Mouse (Mus musculus) intestine, embryonic 14.5 days (tissue): ENCODE data around the gene Rab42. TPM values are rescaled to one million over a fixed set of nuclear protein-coding genes. Genes with fewer than 3 reads are reported as not detected.

ENCODE experiments used
- ATAC-seq: fragments of 200-750 bp; cut with Nextera tagmentation; replicated peaks from 2 replicates; pipeline ENCODE4 v1.8.0; 2017; ENCODE audit warnings: low read depth, moderate number of reproducible peaks, moderate TSS enrichment, moderate library complexity; ENCODE audit not compliant: low FRiP score, low TSS enrichment
- DNase-seq: peaks from one replicate; pipeline ENCODE4 v3.0.0-alpha.2; 2018; ENCODE audit warnings: low spot score
- H3K27ac ChIP-seq: fragments of 300-500 bp; sonication (generic); 2 replicates; pipeline ENCODE4 v1.5.1; 2014; ENCODE audit warnings: low read depth, mild to moderate bottlenecking, control low read depth
- H3K27me3 ChIP-seq: fragments of 300-500 bp; sonication (generic); replicated peaks from 2 replicates; pipeline ENCODE4 v1.6.1; 2014; ENCODE audit warnings: low read length, control low read depth; ENCODE audit not compliant: control insufficient read depth, insufficient read depth
- H3K36me3 ChIP-seq: fragments of 300-500 bp; sonication (generic); 2 replicates; pipeline ENCODE4 v1.6.1; 2014; ENCODE audit warnings: low read length, control low read depth; ENCODE audit not compliant: control insufficient read depth, insufficient read depth
- H3K4me1 ChIP-seq: fragments of 300-500 bp; sonication (generic); replicated peaks from 2 replicates; pipeline ENCODE4 v1.6.1; 2014; ENCODE audit warnings: low read length, control low read depth, mixed read lengths; ENCODE audit not compliant: control insufficient read depth, insufficient read depth
- H3K4me2 ChIP-seq: fragments of 300-500 bp; sonication (generic); 2 replicates; pipeline ENCODE4 v1.6.1; 2014; ENCODE audit warnings: low read length
- H3K4me3 ChIP-seq: fragments of 300-500 bp; sonication (generic); 2 replicates; pipeline ENCODE4 v1.5.1; 2014; ENCODE audit warnings: low read depth, low read length, control low read depth, mixed read lengths
- H3K9ac ChIP-seq: fragments of 300-500 bp; sonication (generic); 2 replicates; pipeline ENCODE4 v1.6.1; 2014; ENCODE audit warnings: mild to moderate bottlenecking, low read length
- H3K9me3 ChIP-seq: fragments of 300-500 bp; sonication (generic); 2 replicates; pipeline ENCODE4 v1.6.1; 2016; ENCODE audit warnings: low read length, control low read depth; ENCODE audit not compliant: control insufficient read depth
- WGBS: fragments of 180-500 bp; shearing (Covaris S2); extraction: QIAGEN DNeasy Blood & Tissue Kit; methylation state at CpG from one replicate; pipeline ENCODE4 v1.1.7; 2014; 5-methylcytosine and 5-hydroxymethylcytosine counted together
- polyA plus RNA-seq: library from polyadenylated mRNA; unstranded; fragments of >200 nt; fragmentation: Nextera tagmentation; extraction: Ambion mirVana; gene quantifications from 2 replicates; pipeline ENCODE4 v1.2.1, GENCODE M21; 2014

The Rab42 gene
- polyA plus RNA-seq, 1 experiment from 2014 or later = 1.6 TPM

- 54% methylated on average over 2 of the region's 2 CpGs for WGBS
- H3K9me3 ChIP-seq = no peaks in the 10 kb centered on the region
- H3K27ac ChIP-seq = no peak overlapping the region
- peak overlapping the region; percentile 82 for H3K9ac ChIP-seq
- peak overlapping the region; percentile 62 for H3K4me2 ChIP-seq
- no peak for ATAC-seq
- H3K4me1 ChIP-seq = peaks cover 9% of the 10 kb centered on the region; the same call in 1 of the 2 replicates
- no peaks in the 10 kb centered on the region for H3K27me3 ChIP-seq
- no peaks in the 10 kb centered on the region for H3K36me3 ChIP-seq
- H3K4me3 ChIP-seq = peak overlapping the region; percentile 73
- DNase-seq = no peak
These were observed 30.0 kb downstream of the Rab42 start for GRCm38 (mm10) chr4:132273166-132273565.

GRCm38 (mm10) chr4:132269740-132270560, 33.2 kb downstream of the Rab42 start:
- H3K9ac ChIP-seq = peak overlapping the region; percentile 58
- no peaks in the 10 kb centered on the region for H3K9me3 ChIP-seq
- peaks cover 4% of the 10 kb centered on the region; the same call in 1 of the 2 replicates for H3K4me1 ChIP-seq
- WGBS = under 1% methylated on average over 35 of the region's 35 CpGs
- DNase-seq (peak; percentile 95), ATAC-seq (peak; percentile 73)
- H3K27ac ChIP-seq = peak overlapping the region; percentile 97
- no peaks in the 10 kb centered on the region for H3K36me3 ChIP-seq
- peak overlapping the region; percentile 23 for H3K4me3 ChIP-seq
- H3K4me2 ChIP-seq = peak overlapping the region; percentile 58
- no peaks in the 10 kb centered on the region for H3K27me3 ChIP-seq

GRCm38 (mm10) chr4:132268871-132269739, 34.1 kb downstream of the Rab42 start:
- Histone ChIP-seq H3K9ac (no peak overlapping the region), H3K4me2 (no peak overlapping the region), H3K36me3 (no peaks in the 10 kb centered on the region), H3K27me3 (no peaks in the 10 kb centered on the region), H3K4me3 (no peak overlapping the region), H3K27ac (peak overlapping the region; percentile 97; the same call in 1 of the 2 replicates), H3K4me1 (peaks cover 4% of the 10 kb centered on the region; the same call in 1 of the 2 replicates), H3K9me3 (no peaks in the 10 kb centered on the region)
- ATAC-seq (peak; percentile 26; the same call in 1 of the 2 replicates), DNase-seq (no peak)
- WGBS = 12% methylated on average over 6 of the region's 6 CpGs

GRCm38 (mm10) chr4:132266835-132267349, 36.3 kb downstream of the Rab42 start:
- Histone ChIP-seq H3K4me3 (no peak overlapping the region), H3K9ac (no peak overlapping the region), H3K27ac (no peak overlapping the region), H3K9me3 (no peaks in the 10 kb centered on the region), H3K4me2 (no peak overlapping the region), H3K27me3 (no peaks in the 10 kb centered on the region), H3K4me1 (peaks cover 2% of the 10 kb centered on the region; the same call in 1 of the 2 replicates), H3K36me3 (no peaks in the 10 kb centered on the region)
- DNase-seq (no peak), ATAC-seq (no peak)
- 81% methylated on average over 3 of the region's 3 CpGs for WGBS

- 95% methylated on average over 7 of the region's 7 CpGs for WGBS
- Histone ChIP-seq H3K27ac (no peak overlapping the region), H3K4me2 (no peak overlapping the region), H3K36me3 (no peaks in the 10 kb centered on the region), H3K4me3 (no peak overlapping the region), H3K4me1 (peaks cover 4% of the 10 kb centered on the region; the same call in 1 of the 2 replicates), H3K9me3 (no peaks in the 10 kb centered on the region), H3K9ac (no peak overlapping the region), H3K27me3 (no peaks in the 10 kb centered on the region)
- DNase-seq (no peak), ATAC-seq (no peak)
These were observed 39.9 kb downstream of the Rab42 start for GRCm38 (mm10) chr4:132263313-132263712.

GRCm38 (mm10) chr4:132262358-132262616, 40.9 kb downstream of the Rab42 start:
- WGBS = 69% methylated on average over 5 of the region's 5 CpGs
- ATAC-seq = no peak

GRCm38 (mm10) chr4:132261514-132262357, 41.4 kb downstream of the Rab42 start, which contains the start of gene Gmeb1:
Gene Gmeb1 (minus strand): TSS chr4:132261602.
- no peaks in the 10 kb centered on the region for H3K36me3 ChIP-seq
- peaks cover 4% of the 10 kb centered on the region; the same call in 1 of the 2 replicates for H3K4me1 ChIP-seq
- H3K4me3 ChIP-seq = peak within 1 kb of the TSS; percentile 79
- peak within 1 kb of the TSS; percentile 93 for H3K27ac ChIP-seq
- H3K27me3 ChIP-seq = no peaks in the 10 kb centered on the region
- peak within 1 kb of the TSS; percentile 94 for H3K4me2 ChIP-seq
- ATAC-seq (peak; percentile 89), DNase-seq (peak; percentile 80)
- 11% methylated on average over 47 of the region's 49 CpGs for WGBS
- no peaks in the 10 kb centered on the region for H3K9me3 ChIP-seq
- peak within 1 kb of the TSS; percentile 92 for H3K9ac ChIP-seq

More at GRCm38 (mm10) chr4:132262358-132262616, 40.9 kb downstream of the Rab42 start:
- no peaks in the 10 kb centered on the region for H3K9me3 ChIP-seq
- no peak for DNase-seq
- H3K27ac ChIP-seq = no peak overlapping the region
- H3K9ac ChIP-seq = no peak overlapping the region
- no peaks in the 10 kb centered on the region for H3K27me3 ChIP-seq
- no peaks in the 10 kb centered on the region for H3K36me3 ChIP-seq
- peak overlapping the region; percentile 74 for H3K4me2 ChIP-seq
- no peak overlapping the region for H3K4me3 ChIP-seq
- peaks cover 4% of the 10 kb centered on the region; the same call in 1 of the 2 replicates for H3K4me1 ChIP-seq
